Comparison of ENCODE assay signal across 14 mouse cellular contexts in the genomic region with DNA sequence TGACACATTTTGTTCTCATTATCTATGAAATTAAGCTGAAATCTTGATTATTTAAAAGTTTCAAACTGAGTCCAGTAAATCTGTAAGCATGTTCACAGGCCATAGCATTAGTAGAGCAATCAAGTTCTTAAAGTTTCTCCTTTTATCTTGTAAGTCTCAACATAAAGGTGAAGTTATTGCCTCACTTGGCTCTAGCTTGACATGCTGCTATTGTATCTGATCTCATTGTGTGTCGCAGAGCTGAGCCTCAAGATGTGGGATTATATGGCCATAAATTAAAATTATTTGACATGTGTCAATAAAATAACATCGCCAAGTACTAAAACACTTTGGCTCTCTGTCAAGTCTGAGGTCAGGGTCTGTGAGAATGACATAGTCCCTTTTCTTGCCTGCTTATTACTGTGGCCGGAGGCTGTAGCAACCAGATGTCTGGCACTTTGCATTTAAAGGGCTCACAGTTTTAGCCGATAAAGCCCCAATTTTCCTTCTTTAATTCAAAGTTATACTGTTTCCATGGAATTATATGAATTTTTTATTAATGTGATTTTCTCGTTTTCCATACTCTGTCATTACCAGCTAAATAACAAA.
"Had no signal": no experiment of that assay in that cellular context is flagged by ENCODE, and none has a peak within 500 bp of the region (broad histone marks: within the 10 kb centered on the region; RNA-seq: fewer than 3 reads in every experiment).

No protein-coding gene starts in this region.

- H3K4me1 ChIP-seq: megakaryocyte, embryonic 14.5 days; midbrain, embryonic 13.5 days; midbrain, embryonic 15.5 days; neural tube, embryonic 12.5 days had no signal

- DNase-seq: liver, postnatal 0 days; lung, adult 2 months; lung, postnatal 14 days; lung, postnatal 36 days; right cerebral cortex, postnatal 14 days; thymus, adult 18-20 months; thymus, postnatal 25 days; thymus, postnatal 4 days had no signal

- H3K4me2 ChIP-seq: midbrain, embryonic 11.5 days; midbrain, embryonic 13.5 days; midbrain, embryonic 15.5 days; neural tube, embryonic 12.5 days had no signal

- H3K4me3 ChIP-seq: megakaryocyte, embryonic 14.5 days; midbrain, embryonic 13.5 days; midbrain, embryonic 15.5 days; neural tube, embryonic 12.5 days had no signal

- H3K27me3 ChIP-seq: megakaryocyte, embryonic 14.5 days; midbrain, embryonic 13.5 days; midbrain, embryonic 15.5 days; neural tube, embryonic 12.5 days had no signal

- H3K9ac ChIP-seq: liver, postnatal 0 days; midbrain, embryonic 13.5 days; midbrain, embryonic 15.5 days; neural tube, embryonic 12.5 days had no signal

- H3K27ac ChIP-seq: macrophage; midbrain, embryonic 13.5 days; midbrain, embryonic 15.5 days; neural tube, embryonic 12.5 days had no signal

- H3K36me3 ChIP-seq: midbrain, embryonic 13.5 days; midbrain, embryonic 15.5 days; neural tube, embryonic 12.5 days had no signal

- H3K9me3 ChIP-seq: megakaryocyte, embryonic 14.5 days; midbrain, embryonic 13.5 days; midbrain, embryonic 15.5 days; neural tube, embryonic 12.5 days had no signal

- ATAC-seq: liver, postnatal 0 days; midbrain, embryonic 13.5 days; midbrain, embryonic 15.5 days had no signal
